Mouse (Mus musculus): ENCODE measurements at regions not wholly inside any gene's neighbourhood (a gene's known extent, or its start where the extent isn't known, plus 50 kb on each side); places are given as distances from the start of the nearest gene placed in this dataset.
"Not testable (repeated sequence)": the region's sequence is repeated elsewhere in the genome, so short reads cannot be mapped to it uniquely, and the experiment has no call there.

- DNase-seq (ENCODE audit: low read depth, low spot score), result not testable (repeated sequence)
Observed at GRCm38 (mm10) chr6:37747793-37748192, 122.8 kb upstream of the Trim24 start.

- no peak for DNase-seq (ENCODE audit: low read depth, low spot score)
Observed at GRCm38 (mm10) chr6:37748296-37748980, 122.2 kb upstream of the Trim24 start.

- no peak for DNase-seq (ENCODE audit: low read depth, low spot score)
Observed at GRCm38 (mm10) chr6:37749016-37749415, 121.6 kb upstream of the Trim24 start.

- no peak for DNase-seq (ENCODE audit: low read depth, low spot score)
Observed at GRCm38 (mm10) chr6:37750271-37750670, 120.3 kb upstream of the Trim24 start.

- no peak for DNase-seq (ENCODE audit: low read depth, low spot score)
Observed at GRCm38 (mm10) chr6:37751701-37752100, 118.9 kb upstream of the Trim24 start.

DNA sequence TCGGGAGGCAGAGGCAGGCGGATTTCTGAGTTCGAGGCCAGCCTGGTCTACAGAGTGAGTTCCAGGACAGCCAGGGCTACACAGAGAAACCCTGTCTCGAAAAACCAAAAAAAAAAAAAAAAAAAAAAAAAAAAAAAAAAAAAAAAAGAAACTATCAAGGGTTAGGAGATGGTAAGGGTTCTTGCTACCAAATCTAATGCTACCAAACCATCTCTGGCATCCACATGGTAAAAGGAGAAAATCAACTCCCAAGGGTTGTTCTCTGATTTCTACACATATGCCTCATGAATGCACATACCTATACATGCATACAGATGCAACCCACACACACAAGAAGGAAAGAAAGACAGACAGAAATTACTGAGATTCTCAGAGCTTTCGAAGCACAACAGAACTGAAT is 109.6 kb upstream of the Trim24 start:
- DNase-seq (ENCODE audit: low read depth, low spot score), result not testable (repeated sequence)

DNA sequence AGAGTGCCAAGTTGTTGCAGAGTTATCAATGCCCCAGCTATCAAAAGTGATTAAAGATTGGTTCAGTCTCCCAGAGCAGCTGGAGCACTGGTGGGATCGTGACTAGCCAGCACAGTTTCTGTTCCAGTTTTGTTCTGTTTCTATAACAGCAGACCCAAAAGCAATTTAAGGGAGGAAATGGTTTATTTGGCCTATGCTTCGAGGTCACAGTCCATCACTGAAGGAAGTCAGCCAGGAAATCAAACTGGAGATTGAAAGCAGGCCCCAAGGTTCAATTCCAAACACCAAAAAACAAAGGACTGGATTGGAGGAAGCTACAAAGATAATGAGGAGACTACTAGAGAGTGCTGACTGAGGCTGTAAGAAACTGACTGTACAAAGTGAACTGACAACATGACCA is 107.6 kb upstream of the Trim24 start:
- DNase-seq (ENCODE audit: low read depth, low spot score), result no peak

DNA sequence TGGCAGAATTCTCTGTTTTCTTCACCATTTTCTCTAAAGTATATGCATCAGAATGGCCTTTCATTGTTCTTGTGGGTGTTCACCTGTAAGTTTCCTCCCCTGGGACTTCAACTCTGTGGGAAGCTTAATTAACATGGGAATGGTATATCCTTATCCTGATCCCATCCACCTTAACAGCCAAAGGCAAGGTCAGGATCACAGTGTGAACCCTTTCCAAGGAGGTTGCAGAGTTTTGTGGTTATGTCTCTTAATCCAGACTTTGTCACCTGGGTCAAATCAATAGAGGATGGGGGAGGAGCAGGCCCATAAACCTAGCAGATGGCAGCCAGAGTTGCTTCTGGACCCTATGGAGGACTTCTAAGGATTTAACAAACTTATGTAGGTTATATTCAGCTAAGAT is 102.9 kb upstream of the Trim24 start:
- DNase-seq (ENCODE audit: low read depth, low spot score), result peak; percentile 42

DNA sequence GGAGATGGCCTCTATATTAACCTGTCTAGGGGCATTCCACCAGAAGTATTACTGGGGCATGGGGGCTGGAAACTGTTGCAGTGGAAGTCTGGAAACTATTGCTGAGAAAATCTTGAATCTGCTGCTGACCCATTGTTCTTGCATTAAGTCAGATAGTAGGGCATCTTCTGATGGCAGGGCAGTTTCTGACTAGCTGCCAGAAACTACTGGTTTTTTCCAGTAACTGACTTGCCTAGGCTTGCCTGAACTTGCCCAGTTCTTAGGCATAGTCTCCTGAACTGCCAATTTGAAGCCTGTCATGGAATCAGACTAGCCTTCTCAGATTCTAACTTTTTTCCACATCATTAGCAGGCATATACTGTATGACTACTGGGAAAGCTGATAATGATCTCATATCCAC is 97.3 kb upstream of the Trim24 start:
- no peak for DNase-seq (ENCODE audit: low read depth, low spot score)

DNA sequence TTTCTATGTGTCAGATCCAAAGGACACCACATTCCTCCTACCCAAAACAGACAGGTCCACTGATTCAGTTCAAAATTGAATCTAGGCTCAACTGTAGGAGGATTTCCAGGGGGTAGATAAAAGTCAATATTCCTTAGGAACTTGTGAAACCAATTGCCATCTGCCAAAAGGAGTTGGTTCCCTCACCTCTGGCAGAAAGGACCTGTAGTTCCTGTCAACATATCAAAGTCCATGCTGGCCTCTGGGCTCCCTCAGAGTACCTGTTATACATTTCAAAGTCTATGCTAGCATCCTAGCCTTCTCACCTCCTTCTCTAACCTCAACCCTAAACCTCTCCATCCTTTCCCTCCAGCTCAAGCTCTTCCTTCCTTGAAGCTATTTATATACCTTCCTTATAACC is 95.5 kb upstream of the Trim24 start:
- DNase-seq (ENCODE audit: low read depth, low spot score), result no peak

DNA sequence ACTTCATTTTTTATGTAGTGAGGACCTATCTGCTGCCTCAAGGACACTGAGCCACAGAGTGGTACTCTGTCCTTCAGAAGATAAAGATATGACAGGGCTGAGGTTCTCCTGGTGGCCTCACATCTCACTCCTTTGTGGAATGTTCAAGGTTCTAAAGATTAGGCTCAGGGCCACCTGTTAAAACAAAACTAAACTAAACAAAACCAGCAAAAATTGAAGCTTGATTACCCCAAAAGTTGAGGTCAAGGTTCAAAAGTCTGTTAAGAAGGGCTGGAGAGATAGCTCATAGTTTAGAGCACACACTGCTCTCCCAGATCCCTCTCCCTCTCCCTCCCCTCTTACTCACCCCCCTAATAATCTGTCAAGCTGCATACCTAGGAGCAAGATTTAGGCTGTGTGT is 90.7 kb upstream of the Trim24 start:
- DNase-seq (ENCODE audit: low read depth, low spot score), result no peak

GRCm38 (mm10) chr6:37781894-37782293 is 88.7 kb upstream of the Trim24 start:
- DNase-seq (ENCODE audit: low read depth, low spot score), result no peak

DNA sequence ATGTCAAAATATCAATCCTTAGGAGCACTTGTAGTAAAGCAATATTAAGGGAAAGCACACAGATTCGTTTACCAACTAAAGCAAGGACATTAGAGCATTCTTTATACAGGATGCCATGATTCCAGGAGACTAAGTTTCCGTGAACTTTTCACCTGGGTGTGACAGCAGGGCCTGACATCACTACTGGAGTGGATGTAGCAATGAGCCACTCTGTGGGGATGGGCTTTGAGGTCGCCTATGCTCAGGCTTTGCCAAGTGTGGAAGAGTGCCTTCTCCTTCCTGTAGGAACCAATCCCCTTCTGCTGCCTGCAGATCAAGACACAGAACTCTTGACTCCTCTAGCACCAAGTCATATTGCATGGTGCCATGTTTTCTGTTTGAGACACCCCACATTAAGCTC is 85.3 kb upstream of the Trim24 start:
- DNase-seq (ENCODE audit: low read depth, low spot score), result not testable (repeated sequence)

DNA sequence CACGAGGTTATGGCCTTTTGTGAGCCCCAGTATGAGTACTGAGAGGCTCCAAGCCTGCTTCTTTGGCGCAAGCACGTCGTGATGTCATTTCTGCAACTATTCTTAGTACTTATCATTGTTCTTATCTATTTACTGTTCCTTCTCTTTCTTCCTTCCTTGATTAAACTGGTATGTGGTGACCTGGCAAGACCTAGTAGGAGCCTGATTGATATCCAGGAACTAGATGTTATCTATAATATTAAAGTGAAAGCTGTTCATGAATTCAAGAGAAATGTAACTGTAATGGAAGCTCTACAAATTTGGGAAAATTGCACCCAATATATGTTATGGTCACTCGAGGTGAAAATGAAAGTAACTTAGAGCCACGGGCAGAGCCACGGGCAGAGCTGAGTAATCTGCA is 84.9 kb upstream of the Trim24 start:
- DNase-seq (ENCODE audit: low read depth, low spot score), result no peak

DNA sequence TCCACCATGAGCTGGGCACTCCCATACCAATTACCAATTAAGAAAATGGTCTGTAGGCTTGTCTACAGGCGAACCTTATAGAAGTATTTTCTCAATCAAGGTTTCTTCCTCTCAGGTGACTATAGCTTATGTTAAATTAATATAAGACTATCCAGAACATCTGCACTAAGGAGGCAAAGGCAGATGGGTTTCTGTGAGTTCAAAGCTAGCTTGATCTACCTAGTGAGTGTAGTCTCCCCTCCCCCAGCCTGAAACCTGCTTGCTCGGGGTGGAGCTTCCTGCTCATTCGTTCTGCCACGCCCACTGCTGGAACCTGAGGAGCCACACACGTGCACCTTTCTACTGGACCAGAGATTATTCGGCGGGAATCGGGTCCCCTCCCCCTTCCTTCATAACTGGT is 82.8 kb upstream of the Trim24 start:
- DNase-seq (ENCODE audit: low read depth, low spot score), result not testable (repeated sequence)

- DNase-seq (ENCODE audit: low read depth, low spot score), result no peak
Observed at GRCm38 (mm10) chr6:37790878-37791277, 79.7 kb upstream of the Trim24 start.

DNA sequence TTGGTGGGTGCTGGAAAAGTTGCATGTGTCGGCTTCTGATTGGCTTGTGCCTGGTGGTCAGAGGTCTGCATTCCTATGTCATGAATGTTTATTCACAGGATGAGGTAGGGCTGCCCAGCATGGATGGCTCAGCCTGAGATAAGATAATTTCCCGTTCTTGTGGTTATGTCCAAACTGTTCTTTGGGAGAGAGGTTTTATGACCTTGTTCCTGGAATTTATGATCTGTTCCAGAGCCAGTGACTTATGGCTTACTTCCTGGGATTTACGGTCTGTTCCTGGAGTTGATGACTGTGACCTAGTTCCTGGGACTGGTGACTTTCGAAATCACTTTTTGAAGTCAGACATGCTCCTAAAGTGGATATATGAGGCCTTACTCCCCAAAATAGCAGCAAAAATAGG is 76.4 kb upstream of the Trim24 start:
- no peak for DNase-seq (ENCODE audit: low read depth, low spot score)

DNA sequence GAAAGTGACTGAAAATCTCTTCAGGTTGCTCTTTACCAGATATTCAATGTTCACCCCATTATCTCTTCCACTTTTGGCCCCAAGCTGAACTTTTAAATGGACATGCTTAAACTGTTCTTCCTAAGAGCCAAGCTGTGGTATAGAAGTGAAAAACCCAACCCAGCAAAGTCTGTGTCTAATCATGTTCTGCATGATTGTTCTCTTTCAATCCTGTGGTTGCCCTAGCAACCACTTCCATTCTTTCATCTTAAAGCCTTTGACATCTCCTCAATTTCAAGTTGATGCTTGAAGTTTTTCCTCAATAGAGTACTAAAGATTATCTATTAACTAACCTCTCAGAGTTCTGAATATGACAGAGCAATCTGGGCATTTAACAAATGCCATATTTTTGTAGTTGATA is 75.6 kb upstream of the Trim24 start:
- no peak for DNase-seq (ENCODE audit: low read depth, low spot score)

GRCm38 (mm10) chr6:37803231-37803630 is 67.4 kb upstream of the Trim24 start:
- DNase-seq (ENCODE audit: low read depth, low spot score), result no peak

- not testable (repeated sequence) for DNase-seq (ENCODE audit: low read depth, low spot score)
Observed at GRCm38 (mm10) chr6:37805896-37806295, 64.7 kb upstream of the Trim24 start.

DNA sequence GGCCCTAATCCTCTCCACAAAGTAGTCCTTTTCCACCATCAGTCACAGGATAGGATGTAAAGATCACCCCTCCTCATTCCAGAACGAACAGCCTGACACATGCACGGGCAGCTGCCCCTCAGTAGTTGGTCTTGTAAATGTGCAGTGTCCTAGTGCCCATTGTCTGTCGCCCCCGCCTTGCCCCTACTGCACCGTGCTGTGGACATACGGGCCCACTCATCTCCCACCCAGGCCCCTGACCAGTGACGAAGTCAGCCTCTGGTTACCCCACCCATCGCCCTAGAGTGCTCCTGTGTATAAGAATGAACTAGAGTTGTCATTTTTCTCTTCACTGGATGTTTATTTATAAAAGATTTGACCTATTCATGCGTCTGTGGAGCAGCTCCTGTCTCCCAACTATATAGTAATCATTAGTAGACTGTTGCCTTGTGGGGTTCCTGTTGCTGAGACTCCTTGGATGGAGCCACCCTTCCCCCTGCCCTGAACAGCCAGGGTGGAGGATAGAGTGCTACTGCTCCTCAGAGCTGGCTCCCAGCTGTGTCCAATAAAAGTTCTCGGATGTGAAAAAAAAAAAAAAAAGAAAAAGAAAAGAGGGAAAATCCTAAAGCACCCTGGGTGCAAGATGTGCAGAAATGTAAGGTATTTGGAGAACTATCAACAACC is 64.0 kb upstream of the Trim24 start:
- DNase-seq (ENCODE audit: low read depth, low spot score), result not testable (repeated sequence)

- not testable (repeated sequence) for DNase-seq (ENCODE audit: low read depth, low spot score)
Observed at GRCm38 (mm10) chr6:37815218-37815617, 55.4 kb upstream of the Trim24 start.

Data from WW6 (cell line).